Mouse (Mus musculus): ENCODE measurements around the gene Dnajb14.
"Not testable (repeated sequence)": the region's sequence is repeated elsewhere in the genome, so short reads cannot be mapped to it uniquely, and the experiment has no call there.

Gene Dnajb14

DNA sequence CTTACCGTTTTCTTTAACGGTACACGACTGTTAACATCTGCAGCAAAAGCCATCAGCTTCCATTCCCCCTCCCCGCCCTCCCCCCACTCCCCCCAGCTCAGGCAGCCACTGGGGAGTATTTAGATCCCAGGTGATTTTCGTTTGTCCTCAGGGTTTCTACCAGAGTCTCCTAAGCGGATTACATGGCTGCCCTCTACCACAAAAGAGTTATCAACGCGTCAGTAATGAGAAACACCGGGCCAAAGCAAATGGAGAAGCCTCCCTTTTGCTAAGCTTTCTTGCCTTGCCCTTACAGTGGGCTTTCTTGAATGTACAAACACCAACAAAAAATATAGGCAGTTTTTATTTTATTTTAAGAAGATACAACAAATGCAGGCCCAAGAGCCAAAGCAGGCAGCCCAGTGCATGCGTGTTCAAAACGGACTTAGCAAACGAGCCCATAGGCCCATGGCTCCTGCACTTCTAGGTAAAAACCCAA is 50.3 kb downstream of the Dnajb14 start:
- no peak for DNase-seq (ENCODE audit: low read depth)

DNA sequence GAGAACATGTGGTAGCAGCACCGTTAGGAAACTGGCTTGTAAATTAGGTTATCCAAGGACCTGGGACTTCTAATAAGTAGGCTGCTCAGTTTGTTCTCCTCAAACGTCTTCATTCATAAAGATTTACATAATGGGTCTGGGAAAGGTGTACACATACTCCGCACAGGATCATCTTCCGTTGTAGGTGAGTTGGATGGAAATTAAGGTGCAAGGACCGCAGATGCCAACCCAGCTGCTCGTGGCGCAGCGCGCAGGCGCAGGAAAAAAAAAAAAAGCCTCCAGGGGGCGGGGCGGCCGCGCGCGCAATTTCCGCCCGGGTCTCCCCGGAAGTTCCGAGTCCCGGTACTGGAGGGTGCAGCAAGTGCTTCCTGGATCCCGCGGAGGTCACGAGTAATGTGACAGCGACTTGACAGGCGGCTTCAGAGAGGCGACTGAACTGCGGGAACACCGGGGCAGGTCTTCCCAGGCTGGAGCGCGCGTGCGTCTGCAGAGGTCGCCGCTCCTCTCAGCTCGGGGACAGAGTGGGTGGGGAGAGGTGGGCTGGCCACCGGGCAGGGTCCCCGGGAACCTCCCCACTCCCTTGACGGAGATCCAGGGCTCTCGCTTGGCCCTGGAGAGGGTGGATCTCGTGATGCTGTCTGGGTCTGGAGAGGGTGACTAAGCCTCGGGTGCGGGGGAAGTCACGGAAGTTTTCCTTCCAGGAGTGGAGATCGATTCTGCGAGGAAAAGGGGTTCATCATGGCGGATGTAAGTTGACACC is 50.9 kb downstream of the Dnajb14 start, which contains the start of gene Lamtor3:
Gene Lamtor3 (plus strand): TSS at position 335 of the 760 bp plus-strand sequence.
- DNase-seq (ENCODE audit: low read depth), result peak; percentile 95

DNA sequence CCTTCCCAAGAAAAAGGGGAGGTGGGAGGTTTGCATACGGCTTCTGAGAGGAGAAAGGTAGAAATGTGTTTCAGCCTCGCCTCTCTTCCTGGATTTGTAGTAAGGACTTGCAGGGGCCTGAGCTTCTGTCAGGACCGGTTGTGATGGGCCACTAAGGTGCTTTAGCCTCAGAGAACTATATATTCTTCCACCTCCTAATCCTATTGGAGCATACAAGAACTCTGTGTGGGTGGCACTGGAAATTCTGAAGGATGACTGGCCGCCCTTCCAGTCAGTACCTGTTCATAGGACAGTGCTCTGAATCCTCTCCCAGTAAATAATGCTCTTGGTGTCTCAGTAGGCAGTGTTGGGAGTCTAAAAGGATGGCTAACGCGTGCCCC is 51.4 kb downstream of the Dnajb14 start:
- peak; percentile 36 for DNase-seq (ENCODE audit: low read depth)

- no peak for DNase-seq (ENCODE audit: low read depth)
Measured at GRCm38 (mm10) chr3:137919398-137919797, 51.9 kb downstream of the Dnajb14 start.

DNA sequence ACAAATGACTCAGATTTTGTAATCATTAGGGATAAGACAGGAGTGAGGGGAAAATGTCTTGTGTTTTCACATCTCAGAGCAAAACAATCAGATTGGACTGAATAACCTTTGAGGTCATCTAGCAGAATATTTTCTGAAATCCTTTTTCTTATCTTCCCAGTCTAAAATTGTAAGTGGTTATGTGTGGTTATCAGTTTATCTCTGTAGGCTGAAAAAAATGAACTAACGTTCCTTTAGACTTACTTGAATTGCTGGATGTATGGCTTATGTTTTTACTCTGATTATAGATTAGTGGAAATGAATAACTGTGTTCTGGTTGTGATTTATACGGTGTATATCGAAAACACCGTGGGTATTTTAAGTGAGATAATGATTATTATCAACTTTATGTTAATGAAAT is 53.1 kb downstream of the Dnajb14 start:
- no peak for DNase-seq (ENCODE audit: low read depth)

DNA sequence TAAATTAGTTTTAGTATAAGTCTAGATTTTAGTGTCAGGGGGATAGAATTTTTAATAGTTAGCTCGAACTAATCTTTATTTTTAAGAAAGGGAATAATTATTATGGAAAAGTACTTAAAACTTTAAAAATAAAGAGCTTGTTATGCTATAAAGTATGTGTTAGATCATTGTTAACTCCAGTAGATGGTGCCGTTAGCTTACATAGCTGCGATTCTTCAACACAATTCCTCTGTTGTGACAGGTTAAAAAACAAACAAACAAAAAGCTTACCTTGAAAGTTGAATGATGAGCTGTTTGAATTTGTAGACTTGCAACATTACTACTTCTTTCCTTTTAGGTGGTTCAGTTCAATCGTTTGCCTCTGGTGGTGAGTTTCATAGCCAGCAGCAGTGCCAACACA is 59.5 kb downstream of the Dnajb14 start:
- DNase-seq (ENCODE audit: low read depth), result no peak

DNA sequence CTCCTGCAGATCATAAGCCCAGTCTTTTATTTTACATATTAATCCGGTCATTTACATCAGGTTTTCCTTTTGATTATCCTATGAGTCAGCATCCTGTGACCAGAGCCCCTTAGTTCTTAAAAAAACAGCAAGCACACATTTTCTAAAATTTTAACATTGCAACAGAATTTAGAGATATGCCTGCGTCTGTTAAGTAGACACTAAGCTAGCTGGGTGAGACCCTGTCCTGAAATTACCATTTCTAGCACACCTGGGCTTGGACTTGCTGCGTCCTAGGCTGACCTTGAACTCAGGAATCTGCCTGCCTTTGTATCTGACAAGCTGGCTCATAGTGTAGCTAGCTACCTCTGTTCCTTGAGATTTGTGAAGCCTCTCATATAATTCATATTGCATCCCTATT is 62.5 kb downstream of the Dnajb14 start:
- no peak for DNase-seq (ENCODE audit: low read depth)

- DNase-seq (ENCODE audit: low read depth), result no peak
Measured at GRCm38 (mm10) chr3:137932748-137933147, 65.3 kb downstream of the Dnajb14 start.

DNA sequence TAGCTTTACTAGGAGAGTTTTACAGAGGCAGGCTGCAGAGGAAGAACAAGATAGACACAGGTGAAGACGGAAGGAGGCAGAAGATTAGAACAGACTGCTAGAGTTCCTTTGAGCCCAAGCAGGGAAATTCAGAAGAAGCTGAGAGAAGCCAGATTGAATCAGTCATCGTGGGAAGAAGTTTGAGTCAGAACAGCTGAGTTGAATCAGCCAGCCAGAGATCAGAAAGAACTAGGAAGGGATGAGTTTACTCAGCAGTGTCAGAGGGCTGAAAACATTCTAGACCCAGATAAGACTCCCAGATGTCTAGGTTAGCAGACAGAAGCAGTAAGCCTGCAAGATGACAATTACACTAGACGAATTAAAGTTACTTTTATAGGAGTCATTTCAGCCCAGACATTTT is 66.5 kb downstream of the Dnajb14 start:
- no peak for DNase-seq (ENCODE audit: low read depth)

DNA sequence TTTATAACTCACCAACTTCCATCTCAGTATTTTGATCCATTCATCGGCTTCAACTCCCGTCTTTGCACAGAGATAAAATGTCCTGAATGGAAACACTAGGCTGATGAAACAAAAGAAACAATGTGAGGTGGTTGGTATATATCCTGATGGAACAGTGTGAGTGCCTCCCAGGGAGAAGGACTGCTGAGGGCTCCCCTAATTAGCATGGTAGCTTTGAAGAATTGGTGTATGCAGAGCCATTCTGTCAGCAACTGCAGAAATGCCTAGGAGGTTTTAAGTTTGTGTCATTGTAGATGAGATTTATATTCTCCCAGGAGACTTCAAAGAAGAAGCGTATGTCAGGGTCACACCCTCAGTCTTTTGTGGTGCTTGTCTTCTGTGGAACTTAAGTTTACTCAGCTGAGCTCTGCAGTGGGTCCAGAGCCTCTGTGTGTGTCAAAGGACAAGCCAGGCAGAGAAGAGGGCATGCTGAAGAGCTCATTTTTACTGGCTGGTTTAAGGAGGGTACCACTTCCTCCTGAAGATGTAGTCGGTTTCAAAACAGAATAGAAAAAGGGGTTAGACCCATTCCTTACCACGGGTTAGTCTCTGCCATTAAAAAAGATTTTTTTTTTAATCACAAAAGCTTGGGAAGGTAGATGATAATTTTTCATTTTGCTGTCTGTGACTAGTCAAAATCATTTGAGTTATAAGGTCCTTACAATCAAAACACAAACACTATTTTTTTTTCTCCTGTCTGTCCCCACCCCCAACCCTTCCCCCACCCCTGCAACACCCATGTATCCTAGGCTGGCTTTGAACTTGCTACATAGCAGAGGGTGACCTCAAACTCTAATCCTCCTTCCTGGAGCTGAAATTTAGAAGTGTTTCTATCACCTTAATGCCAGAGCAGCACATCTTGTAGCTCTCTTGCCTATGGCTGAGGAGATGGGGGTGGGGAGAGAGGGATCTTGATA is 68.4 kb downstream of the Dnajb14 start:
- no peak for DNase-seq (ENCODE audit: low read depth)

DNA sequence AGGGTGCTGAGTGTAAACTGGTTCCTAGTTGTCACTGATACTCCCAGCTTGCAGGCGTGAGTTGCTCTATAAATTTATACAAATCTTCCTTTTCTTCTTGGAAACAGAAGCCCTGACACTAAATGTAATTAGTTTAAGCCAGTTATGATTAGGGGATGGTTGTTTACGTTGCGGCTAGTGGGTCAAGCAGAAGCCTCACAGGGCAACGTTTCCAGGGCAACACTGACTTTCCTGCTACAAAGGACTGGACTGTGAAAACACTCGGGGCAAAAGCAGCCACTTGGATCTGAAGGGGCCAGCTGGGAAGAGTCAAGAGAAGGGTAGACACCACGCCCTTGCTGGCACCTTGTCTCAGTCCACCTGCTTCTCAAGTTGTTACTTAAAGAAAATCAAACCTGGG is 69.1 kb downstream of the Dnajb14 start:
- DNase-seq (ENCODE audit: low read depth), result no peak

DNA sequence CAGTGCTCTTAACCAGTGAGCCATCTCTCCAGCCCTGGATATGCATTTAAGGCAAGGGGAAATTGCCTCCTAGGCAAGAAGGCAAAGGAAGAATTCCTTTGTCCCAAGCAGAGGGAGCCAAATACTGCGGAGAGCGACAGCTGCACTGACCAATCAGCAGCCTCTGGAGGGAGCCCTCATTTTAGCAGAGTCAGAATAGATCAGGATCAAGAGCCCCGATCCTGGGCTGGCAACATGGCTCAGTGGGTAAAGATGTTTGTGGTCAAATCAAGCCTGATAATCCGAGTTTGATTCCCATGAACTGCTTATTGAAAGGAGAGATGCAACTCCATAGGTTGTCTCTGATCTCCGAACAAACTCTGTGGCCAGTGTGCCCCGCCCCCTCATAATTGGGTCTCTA is 71.1 kb downstream of the Dnajb14 start:
- DNase-seq (ENCODE audit: low read depth), result no peak

DNA sequence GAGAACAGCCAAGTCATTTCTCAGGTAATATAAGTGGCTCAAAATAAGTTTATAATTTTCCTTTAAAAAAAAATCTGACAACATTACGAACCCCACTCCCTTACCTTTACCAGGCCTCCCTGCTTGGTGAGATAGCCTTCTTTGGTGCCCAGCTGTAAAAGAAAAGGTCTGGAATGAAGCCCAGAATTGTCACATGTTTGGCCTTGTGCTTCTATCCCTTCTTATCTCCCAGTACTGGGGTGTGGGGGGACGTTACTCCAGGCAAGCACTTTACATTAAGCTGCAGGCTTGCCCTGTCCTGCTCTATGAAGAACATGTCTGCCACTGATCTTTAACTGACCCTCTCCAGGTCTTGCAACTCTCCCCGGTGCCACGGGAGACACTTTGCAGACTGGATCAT is 73.3 kb downstream of the Dnajb14 start:
- no peak for DNase-seq (ENCODE audit: low read depth)

DNA sequence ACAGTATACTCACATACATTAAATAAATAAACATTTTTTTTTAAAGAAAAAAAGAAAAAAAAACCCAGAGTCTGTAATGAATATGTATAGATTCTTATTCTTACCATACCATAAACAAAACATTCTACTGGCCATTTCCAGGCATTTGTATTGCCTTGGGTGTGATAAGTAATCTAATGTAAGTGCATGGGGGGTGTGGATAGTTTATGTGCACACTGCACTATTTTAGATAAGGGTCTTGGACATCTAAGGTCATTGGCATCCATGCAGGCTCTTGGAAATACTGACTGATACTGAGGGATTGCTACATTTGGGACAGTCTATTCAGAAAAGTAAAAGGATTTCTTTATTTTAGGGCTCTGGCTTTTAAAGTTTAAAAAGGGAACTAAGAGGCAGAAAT is 74.1 kb downstream of the Dnajb14 start:
- no peak for DNase-seq (ENCODE audit: low read depth)

DNA sequence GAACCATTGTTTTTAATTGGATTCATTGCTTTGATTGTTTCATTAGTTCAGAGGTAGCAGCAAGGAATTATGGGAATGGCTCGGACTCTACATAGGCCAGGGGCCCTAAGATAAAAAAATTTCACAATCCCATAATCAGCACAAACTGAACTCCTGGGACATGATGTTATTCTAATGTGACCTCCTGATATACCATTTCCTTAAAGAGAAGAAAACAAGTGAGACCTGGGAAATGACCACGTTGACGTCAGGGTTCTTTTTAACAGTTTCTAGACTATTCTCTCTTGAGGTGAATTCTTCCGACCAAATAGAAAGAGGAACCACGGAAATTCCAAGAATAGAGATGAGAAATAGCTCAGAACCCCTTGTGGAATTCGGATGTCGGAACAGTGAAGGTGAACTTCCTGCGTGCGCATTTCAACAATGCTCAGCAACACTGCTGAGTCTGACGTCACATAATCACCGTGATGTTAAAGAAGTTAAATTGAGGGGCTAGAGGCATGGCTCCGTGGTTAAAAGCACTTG is 74.7 kb downstream of the Dnajb14 start:
- no peak for DNase-seq (ENCODE audit: low read depth)

GRCm38 (mm10) chr3:137943737-137944154 is 76.3 kb downstream of the Dnajb14 start:
- no peak for DNase-seq (ENCODE audit: low read depth)

- no peak for DNase-seq (ENCODE audit: low read depth)
Measured at GRCm38 (mm10) chr3:137946827-137947226, 79.4 kb downstream of the Dnajb14 start.

GRCm38 (mm10) chr3:137947525-137947924 is 80.0 kb downstream of the Dnajb14 start:
- DNase-seq (ENCODE audit: low read depth), result no peak

DNA sequence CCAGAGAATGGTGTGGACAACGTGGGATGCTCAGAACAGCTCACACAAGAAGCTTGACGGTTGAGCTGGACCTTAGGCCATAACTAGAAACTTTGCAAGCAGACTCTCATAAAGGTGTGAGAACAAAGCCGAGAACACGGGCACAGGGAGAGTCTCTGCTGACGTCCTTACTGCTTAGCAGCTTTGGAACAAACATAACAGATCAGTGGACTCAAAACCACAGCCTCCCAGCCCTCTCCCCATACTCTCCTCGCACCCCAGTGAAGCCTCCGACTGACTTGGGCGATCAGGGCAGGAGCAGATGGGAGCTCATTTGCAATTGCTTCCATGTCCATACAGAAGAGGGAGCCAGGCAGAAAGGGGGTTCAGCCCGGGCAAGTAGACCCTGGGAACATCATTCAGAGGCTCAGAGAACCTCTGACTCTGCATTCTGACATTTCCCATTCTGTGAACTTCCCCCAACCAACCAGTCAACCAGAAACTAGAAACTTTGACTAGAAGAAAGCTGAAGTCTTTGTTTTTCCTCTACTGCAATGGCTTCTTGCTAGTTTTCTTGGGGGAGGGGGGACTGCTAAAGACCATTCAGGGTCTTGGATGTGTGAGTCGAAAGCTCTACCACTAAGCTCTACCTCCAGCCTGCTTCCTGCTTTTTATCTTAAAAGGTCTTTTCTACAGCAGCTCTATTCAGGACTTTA is 82.9 kb downstream of the Dnajb14 start:
- DNase-seq (ENCODE audit: low read depth), result no peak

- not testable (repeated sequence) for DNase-seq (ENCODE audit: low read depth)
Measured at GRCm38 (mm10) chr3:137951302-137951701, 83.8 kb downstream of the Dnajb14 start.

GRCm38 (mm10) chr3:137951819-137952218 is 84.3 kb downstream of the Dnajb14 start:
- DNase-seq (ENCODE audit: low read depth), result no peak
